Mouse (Mus musculus) liver, embryonic 12.5 days (tissue): Measurements from ENCODE around the gene Mybpc3. TPM values are rescaled to one million over a fixed set of nuclear protein-coding genes. Genes with fewer than 3 reads are reported as not detected.

Experiments used
- ATAC-seq: fragments of 200-750 bp; cut with Nextera tagmentation; 2 replicates; pipeline ENCODE4 v1.8.0; 2017; ENCODE audit warnings: moderate number of reproducible peaks, mild to moderate bottlenecking, moderate library complexity
- H3K27ac ChIP-seq: fragments of 300-500 bp; sonication (generic); 2 replicates; pipeline ENCODE4 v1.5.1; 2016; ENCODE audit warnings: mild to moderate bottlenecking
- H3K27me3 ChIP-seq: fragments of 300-500 bp; sonication (generic); replicated peaks from 2 replicates; pipeline ENCODE4 v1.6.1; 2016; ENCODE audit warnings: mild to moderate bottlenecking, moderate library complexity
- H3K36me3 ChIP-seq: fragments of 300-500 bp; sonication (generic); 2 replicates; pipeline ENCODE4 v1.6.1; 2016; ENCODE audit warnings: mild to moderate bottlenecking, moderate library complexity
- H3K4me1 ChIP-seq: fragments of 300-500 bp; sonication (generic); 2 replicates; pipeline ENCODE4 v1.6.1; 2016
- H3K4me2 ChIP-seq: fragments of 300-500 bp; sonication (generic); 2 replicates; pipeline ENCODE4 v1.6.1; 2016; ENCODE audit warnings: mild to moderate bottlenecking, moderate library complexity
- H3K4me3 ChIP-seq: fragments of 300-500 bp; sonication (generic); 2 replicates; pipeline ENCODE4 v1.5.1; 2016; ENCODE audit warnings: mild to moderate bottlenecking, moderate library complexity
- H3K9ac ChIP-seq: fragments of 300-500 bp; sonication (generic); 2 replicates; pipeline ENCODE4 v1.6.1; 2016; ENCODE audit warnings: mild to moderate bottlenecking, moderate library complexity
- H3K9me3 ChIP-seq: fragments of 300-500 bp; sonication (generic); replicated peaks from 2 replicates; pipeline ENCODE4 v1.6.1; 2016; ENCODE audit warnings: mild to moderate bottlenecking, moderate library complexity
- WGBS: fragments of 180-500 bp; shearing (Covaris S2); methylation state at CpG from one replicate; pipeline ENCODE4 v1.1.7; 2016; ENCODE audit not compliant: insufficient replicate concordance; 5-methylcytosine and 5-hydroxymethylcytosine counted together
- polyA plus RNA-seq: library from polyadenylated mRNA; unstranded; fragments of >200 nt; fragmentation: Nextera tagmentation; extraction: Ambion mirVana; gene quantifications from 2 replicates; pipeline ENCODE4 v1.2.1, GENCODE M21; 2016

Gene Mybpc3
- polyA plus RNA-seq, 1 experiment from 2014 or later, result 0.23 TPM

GRCm38 (mm10) chr2:91128761-91129160 is 10.8 kb downstream of the Mybpc3 start:
- Histone ChIP-seq H3K36me3 (no peaks in the 10 kb centered on the region), H3K27me3 (peaks cover 14% of the 10 kb centered on the region; the same call in 1 of the 2 replicates), H3K9me3 (no peaks in the 10 kb centered on the region), H3K4me2 (no peak overlapping the region), H3K27ac (no peak overlapping the region), H3K9ac (no peak overlapping the region), H3K4me3 (no peak overlapping the region), H3K4me1 (no peaks in the 10 kb centered on the region)
- ATAC-seq, result no peak
- WGBS, result 57% methylated on average over 5 of the region's 5 CpGs

GRCm38 (mm10) chr2:91130126-91130525 is 12.2 kb downstream of the Mybpc3 start:
- 78% methylated on average over 6 of the region's 6 CpGs for WGBS
- Histone ChIP-seq H3K9me3 (no peaks in the 10 kb centered on the region), H3K9ac (no peak overlapping the region), H3K4me3 (no peak overlapping the region), H3K4me2 (no peak overlapping the region), H3K4me1 (no peaks in the 10 kb centered on the region), H3K36me3 (no peaks in the 10 kb centered on the region), H3K27ac (no peak overlapping the region), H3K27me3 (peaks cover 12% of the 10 kb centered on the region; the same call in 1 of the 2 replicates)
- no peak for ATAC-seq

- no peak overlapping the region for H3K4me2 ChIP-seq
- H3K36me3 ChIP-seq, result no peaks in the 10 kb centered on the region
- no peak overlapping the region for H3K4me3 ChIP-seq
- 0 out of 2 replicates have a peak, but pooled peaks cover 10% of the 10 kb centered on the region for H3K27me3 ChIP-seq
- no peak overlapping the region for H3K9ac ChIP-seq
- H3K9me3 ChIP-seq, result no peaks in the 10 kb centered on the region
- 82% methylated on average over 15 of the region's 15 CpGs for WGBS
- H3K27ac ChIP-seq, result no peak overlapping the region
- no peaks in the 10 kb centered on the region for H3K4me1 ChIP-seq
- no peak for ATAC-seq
Measured at GRCm38 (mm10) chr2:91131251-91131650, 13.3 kb downstream of the Mybpc3 start.

- Histone ChIP-seq H3K9ac (no peak overlapping the region), H3K4me3 (no peak overlapping the region), H3K27ac (no peak overlapping the region), H3K4me2 (no peak overlapping the region), H3K4me1 (no peaks in the 10 kb centered on the region), H3K9me3 (no peaks in the 10 kb centered on the region), H3K27me3 (0 out of 2 replicates have a peak, but pooled peaks cover 3% of the 10 kb centered on the region), H3K36me3 (no peaks in the 10 kb centered on the region; the same call in 1 of the 2 replicates)
- WGBS, result 24% methylated on average over 3 of the region's 3 CpGs
- no peak for ATAC-seq
Measured at GRCm38 (mm10) chr2:91132035-91132434, 14.1 kb downstream of the Mybpc3 start.

- Histone ChIP-seq H3K4me3 (no peak overlapping the region), H3K4me1 (peaks cover 9% of the 10 kb centered on the region; the same call in 1 of the 2 replicates), H3K4me2 (no peak overlapping the region), H3K9ac (no peak overlapping the region), H3K9me3 (no peaks in the 10 kb centered on the region), H3K27me3 (no peaks in the 10 kb centered on the region), H3K27ac (no peak overlapping the region), H3K36me3 (peaks cover 42% of the 10 kb centered on the region)
- ATAC-seq, result no peak
- 69% methylated on average over 11 of the region's 11 CpGs for WGBS
Measured at GRCm38 (mm10) chr2:91136513-91137412, 18.8 kb downstream of the Mybpc3 start.

- Histone ChIP-seq H3K9ac (no peak overlapping the region), H3K36me3 (peaks cover 50% of the 10 kb centered on the region), H3K27me3 (no peaks in the 10 kb centered on the region), H3K4me1 (peaks cover 9% of the 10 kb centered on the region; the same call in 1 of the 2 replicates), H3K9me3 (no peaks in the 10 kb centered on the region), H3K4me3 (no peak overlapping the region), H3K27ac (no peak overlapping the region), H3K4me2 (no peak overlapping the region)
- 79% methylated on average over 6 of the region's 6 CpGs for WGBS
- no peak for ATAC-seq
Measured at GRCm38 (mm10) chr2:91137481-91137880, 19.5 kb downstream of the Mybpc3 start.

GRCm38 (mm10) chr2:91139311-91139710 is 21.4 kb downstream of the Mybpc3 start:
- ATAC-seq, result no peak
- Histone ChIP-seq H3K27me3 (no peaks in the 10 kb centered on the region), H3K36me3 (peaks cover 65% of the 10 kb centered on the region), H3K9ac (no peak overlapping the region), H3K4me1 (peaks cover 9% of the 10 kb centered on the region; the same call in 1 of the 2 replicates), H3K27ac (no peak overlapping the region), H3K4me2 (no peak overlapping the region), H3K4me3 (no peak overlapping the region), H3K9me3 (no peaks in the 10 kb centered on the region)
- WGBS, result 58% methylated on average over 5 of the region's 5 CpGs

- Histone ChIP-seq H3K27ac (no peak overlapping the region), H3K36me3 (peaks cover 69% of the 10 kb centered on the region), H3K9ac (no peak overlapping the region), H3K4me1 (peaks cover 9% of the 10 kb centered on the region; the same call in 1 of the 2 replicates), H3K9me3 (no peaks in the 10 kb centered on the region), H3K27me3 (no peaks in the 10 kb centered on the region), H3K4me3 (no peak overlapping the region), H3K4me2 (no peak overlapping the region)
- no peak for ATAC-seq
- whole genome bisulfite sequencing, result 87% methylated on average over 8 of the region's 8 CpGs
Measured at GRCm38 (mm10) chr2:91139764-91140163, 21.8 kb downstream of the Mybpc3 start.

- Histone ChIP-seq H3K4me3 (no peak overlapping the region), H3K36me3 (peaks cover 82% of the 10 kb centered on the region), H3K4me2 (no peak overlapping the region), H3K9ac (no peak overlapping the region), H3K27me3 (no peaks in the 10 kb centered on the region), H3K27ac (no peak overlapping the region), H3K4me1 (peaks cover 9% of the 10 kb centered on the region; the same call in 1 of the 2 replicates), H3K9me3 (no peaks in the 10 kb centered on the region)
- 78% methylated on average over 6 of the region's 6 CpGs for WGBS
- no peak for ATAC-seq
Measured at GRCm38 (mm10) chr2:91142920-91143319, 25.0 kb downstream of the Mybpc3 start.

GRCm38 (mm10) chr2:91143401-91143800 is 25.5 kb downstream of the Mybpc3 start:
- Histone ChIP-seq H3K9ac (no peak overlapping the region), H3K27me3 (no peaks in the 10 kb centered on the region), H3K36me3 (peaks cover 78% of the 10 kb centered on the region), H3K9me3 (no peaks in the 10 kb centered on the region), H3K4me1 (peaks cover 9% of the 10 kb centered on the region; the same call in 1 of the 2 replicates), H3K4me2 (no peak overlapping the region), H3K4me3 (no peak overlapping the region), H3K27ac (no peak overlapping the region)
- WGBS, result 92% methylated on average over 11 of the region's 11 CpGs
- no peak for ATAC-seq

- Histone ChIP-seq H3K27me3 (no peaks in the 10 kb centered on the region), H3K4me3 (no peak overlapping the region), H3K27ac (no peak overlapping the region), H3K4me2 (no peak overlapping the region), H3K36me3 (peaks cover 65% of the 10 kb centered on the region), H3K9ac (no peak overlapping the region), H3K9me3 (no peaks in the 10 kb centered on the region), H3K4me1 (no peaks in the 10 kb centered on the region)
- no peak for ATAC-seq
Measured at GRCm38 (mm10) chr2:91148101-91148500, 30.2 kb downstream of the Mybpc3 start.

GRCm38 (mm10) chr2:91151331-91151730 is 33.4 kb downstream of the Mybpc3 start:
- Histone ChIP-seq H3K4me1 (no peaks in the 10 kb centered on the region), H3K9me3 (no peaks in the 10 kb centered on the region), H3K27me3 (no peaks in the 10 kb centered on the region), H3K36me3 (peaks cover 62% of the 10 kb centered on the region), H3K4me3 (no peak overlapping the region), H3K9ac (no peak overlapping the region), H3K4me2 (no peak overlapping the region), H3K27ac (no peak overlapping the region)
- ATAC-seq, result no peak
- WGBS, result 66% methylated on average over 1 of the region's 1 CpGs
